Mouse (Mus musculus): ENCODE measurements around the gene Gm340. TPM values are rescaled to one million over a fixed set of nuclear protein-coding genes. Genes with fewer than 3 reads are reported as not detected.

Gene Gm340
- polyA plus RNA-seq, 1 experiment: 1.6 TPM

DNA sequence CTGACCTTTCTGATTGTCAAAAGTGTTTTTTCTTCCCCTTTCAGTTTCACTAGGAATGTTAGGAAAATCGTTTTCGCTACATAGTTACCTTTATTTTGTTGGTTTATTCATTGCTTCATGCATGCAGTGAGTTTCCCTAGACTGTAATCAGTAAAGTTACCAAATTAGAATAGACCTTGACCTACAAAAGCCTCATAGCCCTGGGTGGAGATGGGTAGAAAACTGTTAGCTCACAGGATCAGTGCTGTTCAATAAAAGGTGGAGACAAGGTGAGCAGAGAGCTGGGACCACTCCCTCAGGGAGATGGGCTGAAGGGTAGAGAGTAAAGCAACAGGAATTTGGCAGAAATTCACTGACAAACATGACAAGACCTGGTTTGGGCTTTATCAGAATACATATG lies 8.5 kb upstream of the Gm340 start:
- DNase-seq (ENCODE audit: low read depth in 1 of 2, low spot score in 2 of 2): no peak
- Histone ChIP-seq H3K36me3 (ENCODE audit: control insufficient read depth, insufficient read depth, low read length) (no peaks in the 10 kb centered on the region), H3K4me3 (ENCODE audit: extremely low read depth, insufficient read depth, insufficient read length) (no peak overlapping the region), H3K27ac (ENCODE audit: insufficient read depth, low read length) (no peak overlapping the region), H3K27me3 (ENCODE audit: control insufficient read depth, insufficient read depth, low read length) (no peaks in the 10 kb centered on the region), H3K4me1 (ENCODE audit: control insufficient read depth, insufficient read depth, insufficient read length) (no peaks in the 10 kb centered on the region; the same call in 1 of the 2 replicates)
- TF ChIP-seq POLR2A (IDR thresholded peaks at IDR 0.05; ENCODE audit: low read depth, low read length) (no peak), CTCF (IDR thresholded peaks at IDR 0.05; ENCODE audit: extremely low read depth, insufficient read depth, insufficient read length, insufficient replicate concordance) (no peak)
- WGBS: 73% methylated on average over 2 of the region's 2 CpGs

DNA sequence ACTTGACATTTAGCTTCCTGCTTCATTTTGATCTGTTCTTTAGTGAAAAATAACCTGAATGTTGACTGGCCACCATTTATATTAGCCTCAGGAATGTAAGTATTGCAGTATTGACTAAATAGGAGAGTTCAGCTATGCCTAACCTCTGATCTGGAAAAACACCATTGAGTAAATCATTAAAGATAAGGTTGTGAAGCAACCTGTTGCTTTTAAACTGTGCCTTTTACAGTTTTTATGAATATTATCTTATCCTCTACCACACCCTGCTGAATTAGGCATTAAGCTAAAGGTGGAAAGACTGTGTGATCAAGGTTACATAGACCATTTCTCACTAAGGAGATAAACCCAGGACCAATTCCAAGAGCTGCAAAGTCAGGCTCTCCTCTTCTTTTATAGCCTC lies 4.6 kb upstream of the Gm340 start:
- H3K4me1 ChIP-seq (ENCODE audit: control insufficient read depth, insufficient read depth, insufficient read length): no peaks in the 10 kb centered on the region
- no peak overlapping the region for H3K27ac ChIP-seq (ENCODE audit: insufficient read depth, low read length)
- no peak overlapping the region for H3K4me3 ChIP-seq (ENCODE audit: extremely low read depth, insufficient read depth, insufficient read length)
- peaks cover 9% of the 10 kb centered on the region for H3K36me3 ChIP-seq (ENCODE audit: control insufficient read depth, insufficient read depth, low read length)
- TF ChIP-seq CTCF (IDR thresholded peaks at IDR 0.05; ENCODE audit: extremely low read depth, insufficient read depth, insufficient read length, insufficient replicate concordance) (no peak), POLR2A (IDR thresholded peaks at IDR 0.05; ENCODE audit: low read depth, low read length) (no peak)
- H3K27me3 ChIP-seq (ENCODE audit: control insufficient read depth, insufficient read depth, low read length): no peaks in the 10 kb centered on the region
- no peak for DNase-seq (ENCODE audit: low read depth in 1 of 2, low spot score in 2 of 2)

DNA sequence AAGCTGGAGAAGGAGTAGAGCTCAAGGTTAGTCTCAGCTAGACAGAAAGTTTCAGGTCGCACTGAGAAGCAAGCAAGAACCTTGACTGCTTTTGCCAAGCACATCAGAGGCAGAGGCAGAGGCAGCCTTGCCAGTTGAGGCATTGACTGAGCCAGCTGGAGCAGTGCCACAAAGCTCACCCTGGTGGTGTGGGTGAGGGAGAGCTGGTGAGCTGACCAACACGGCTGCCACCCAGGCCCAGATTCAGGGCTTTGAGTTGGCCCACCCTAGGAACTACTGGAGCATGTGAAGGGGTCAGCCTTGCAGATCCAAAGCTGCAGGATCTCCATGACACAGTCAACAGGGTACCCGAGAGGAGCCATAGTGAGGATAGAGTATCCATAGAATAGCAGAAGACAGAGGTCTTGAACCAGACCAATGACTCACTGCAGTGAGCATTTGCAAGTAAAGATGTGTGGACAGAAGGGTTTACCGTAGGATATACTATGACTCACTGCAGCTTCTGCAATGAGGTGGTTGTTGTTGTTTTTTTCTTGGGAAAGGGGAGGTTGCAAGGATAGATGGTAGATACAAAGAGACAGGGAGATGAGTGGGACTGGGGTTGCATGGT lies 2.8 kb upstream of the Gm340 start:
- no peak for DNase-seq (ENCODE audit: low read depth in 1 of 2, low spot score in 2 of 2)
- H3K4me3 ChIP-seq (ENCODE audit: extremely low read depth, insufficient read depth, insufficient read length): no peak overlapping the region
- 89% methylated on average over 4 of the region's 4 CpGs for WGBS

DNA sequence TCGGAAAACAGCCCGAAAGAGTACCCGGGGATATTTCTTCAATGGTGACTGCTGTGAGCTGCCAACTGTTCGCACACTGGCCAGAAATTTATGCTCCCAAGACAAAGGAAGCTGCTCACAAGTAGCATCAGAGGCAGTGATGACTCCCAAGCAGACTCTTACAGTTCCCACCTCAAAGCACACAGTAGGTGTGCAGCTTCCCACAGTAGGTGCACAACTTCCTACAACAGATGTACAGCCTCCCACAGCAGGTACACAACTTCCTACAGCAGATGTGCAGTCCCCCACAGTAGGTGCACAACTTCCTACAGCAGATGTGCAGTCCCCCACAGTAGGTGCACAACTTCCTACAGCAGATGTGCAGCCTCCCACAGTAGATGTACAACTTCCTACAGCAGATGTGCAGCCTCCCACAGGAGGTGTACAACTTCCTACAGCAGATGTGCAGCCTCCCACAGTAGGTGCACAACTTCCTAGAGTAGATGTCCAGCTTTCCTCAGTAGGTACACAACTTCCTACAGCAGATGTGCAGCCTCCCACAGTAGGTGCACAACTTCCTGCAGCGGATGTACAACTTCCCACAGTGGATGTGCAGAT lies 846 bp downstream of the Gm340 start:
- no peaks in the 10 kb centered on the region for H3K4me1 ChIP-seq (ENCODE audit: control insufficient read depth, insufficient read depth, insufficient read length)
- H3K36me3 ChIP-seq (ENCODE audit: control insufficient read depth, insufficient read depth, low read length): peaks cover 19% of the 10 kb centered on the region
- no peak for DNase-seq (ENCODE audit: low read depth in 1 of 2, low spot score in 2 of 2)
- H3K27me3 ChIP-seq (ENCODE audit: control insufficient read depth, insufficient read depth, low read length): no peaks in the 10 kb centered on the region
- TF ChIP-seq CTCF (IDR thresholded peaks at IDR 0.05; ENCODE audit: extremely low read depth, insufficient read depth, insufficient read length, insufficient replicate concordance) (no peak), POLR2A (IDR thresholded peaks at IDR 0.05; ENCODE audit: low read depth, low read length) (no peak)
- WGBS: 96% methylated on average over 5 of the region's 5 CpGs
- H3K4me3 ChIP-seq (ENCODE audit: extremely low read depth, insufficient read depth, insufficient read length): no peak overlapping the region
- no peak overlapping the region for H3K27ac ChIP-seq (ENCODE audit: insufficient read depth, low read length)

More for the DNA sequence above, 2.8 kb upstream of the Gm340 start:
- H3K36me3 ChIP-seq (ENCODE audit: control insufficient read depth, insufficient read depth, low read length): peaks cover 15% of the 10 kb centered on the region
- H3K27me3 ChIP-seq (ENCODE audit: control insufficient read depth, insufficient read depth, low read length): no peaks in the 10 kb centered on the region
- no peaks in the 10 kb centered on the region for H3K4me1 ChIP-seq (ENCODE audit: control insufficient read depth, insufficient read depth, insufficient read length)
- H3K27ac ChIP-seq (ENCODE audit: insufficient read depth, low read length): no peak overlapping the region
- TF ChIP-seq CTCF (IDR thresholded peaks at IDR 0.05; ENCODE audit: extremely low read depth, insufficient read depth, insufficient read length, insufficient replicate concordance) (no peak), POLR2A (IDR thresholded peaks at IDR 0.05; ENCODE audit: low read depth, low read length) (no peak)

DNA sequence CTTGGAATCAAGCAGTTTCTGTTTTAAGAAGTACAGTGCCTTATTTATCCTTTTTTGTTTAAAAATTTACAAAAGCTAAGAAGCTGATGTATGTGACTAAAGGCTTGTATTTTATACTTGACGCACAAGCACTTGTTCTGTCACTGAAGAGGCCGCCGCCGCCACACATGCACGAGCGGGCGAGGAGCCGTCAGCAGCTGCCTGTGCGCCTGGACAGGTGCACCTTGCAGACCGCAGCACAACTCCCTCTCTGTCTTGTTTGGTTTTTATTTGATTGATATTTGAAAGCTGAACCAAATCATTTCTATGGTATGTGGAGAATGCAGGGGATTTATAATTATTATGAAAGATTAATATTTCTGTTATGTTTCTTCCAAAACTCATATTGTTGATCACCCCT lies 4.6 kb downstream of the Gm340 start:
- H3K27ac ChIP-seq (ENCODE audit: insufficient read depth, low read length): no peak overlapping the region
- peaks cover 16% of the 10 kb centered on the region for H3K36me3 ChIP-seq (ENCODE audit: control insufficient read depth, insufficient read depth, low read length)
- no peaks in the 10 kb centered on the region for H3K4me1 ChIP-seq (ENCODE audit: control insufficient read depth, insufficient read depth, insufficient read length)
- no peak for TF ChIP-seq CTCF (IDR thresholded peaks at IDR 0.05; ENCODE audit: extremely low read depth, insufficient read depth, insufficient read length, insufficient replicate concordance)
- TF ChIP-seq POLR2A (IDR thresholded peaks at IDR 0.05; ENCODE audit: low read depth, low read length): no peak
- WGBS: 85% methylated on average over 10 of the region's 10 CpGs
- DNase-seq (ENCODE audit: low read depth in 1 of 2, low spot score in 2 of 2): no peak
- no peak overlapping the region for H3K4me3 ChIP-seq (ENCODE audit: extremely low read depth, insufficient read depth, insufficient read length)
- H3K27me3 ChIP-seq (ENCODE audit: control insufficient read depth, insufficient read depth, low read length): no peaks in the 10 kb centered on the region

DNA sequence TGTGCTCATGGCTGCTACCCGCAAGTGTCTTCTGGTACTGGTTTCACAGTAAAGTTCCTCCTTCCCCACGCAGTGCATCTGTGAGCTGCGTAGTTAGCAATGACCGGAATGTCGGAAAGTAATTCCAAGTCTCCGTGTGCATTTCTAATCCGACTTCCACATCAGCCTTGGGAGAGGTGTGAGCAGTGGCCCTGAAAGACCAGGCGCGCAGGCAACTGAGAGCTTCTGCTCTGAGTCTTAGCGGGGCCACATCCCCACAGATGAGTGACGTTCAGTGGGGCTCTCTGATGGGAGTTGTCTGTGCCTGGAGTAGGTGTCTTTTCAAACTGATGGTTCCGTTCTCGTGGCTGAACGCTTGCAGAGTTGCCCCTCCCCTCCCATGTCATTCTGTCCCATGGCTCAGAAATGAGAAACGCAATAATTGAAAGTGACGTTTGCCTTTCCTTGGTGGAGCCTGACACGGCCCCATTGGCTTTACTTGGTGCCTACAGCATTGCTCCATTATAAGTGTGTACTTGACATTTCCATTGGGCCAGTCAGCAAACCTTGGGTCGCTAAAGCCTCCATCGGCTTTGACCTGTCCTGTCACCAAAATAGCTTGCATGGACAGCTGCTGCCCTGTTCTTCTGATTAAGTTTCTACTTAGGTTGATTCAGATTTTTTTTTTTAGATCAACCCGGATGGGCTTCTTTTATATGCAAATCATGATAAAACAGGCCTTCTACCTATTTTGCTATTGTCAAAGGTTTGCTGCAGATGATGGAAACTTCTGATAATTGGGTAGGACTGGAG lies 5.5 kb downstream of the Gm340 start:
- H3K4me1 ChIP-seq (ENCODE audit: control insufficient read depth, insufficient read depth, insufficient read length): no peaks in the 10 kb centered on the region
- TF ChIP-seq CTCF (IDR thresholded peaks at IDR 0.05; ENCODE audit: extremely low read depth, insufficient read depth, insufficient read length, insufficient replicate concordance) (no peak), POLR2A (IDR thresholded peaks at IDR 0.05; ENCODE audit: low read depth, low read length) (no peak)
- DNase-seq (ENCODE audit: low read depth in 1 of 2, low spot score in 2 of 2): no peak
- 94% methylated on average over 20 of the region's 20 CpGs for WGBS
- H3K27me3 ChIP-seq (ENCODE audit: control insufficient read depth, insufficient read depth, low read length): no peaks in the 10 kb centered on the region
- H3K4me3 ChIP-seq (ENCODE audit: extremely low read depth, insufficient read depth, insufficient read length): no peak overlapping the region
- H3K27ac ChIP-seq (ENCODE audit: insufficient read depth, low read length): no peak overlapping the region
- H3K36me3 ChIP-seq (ENCODE audit: control insufficient read depth, insufficient read depth, low read length): peaks cover 9% of the 10 kb centered on the region
